Mouse (Mus musculus): ENCODE measurements around the gene Otud7a.

DNA sequence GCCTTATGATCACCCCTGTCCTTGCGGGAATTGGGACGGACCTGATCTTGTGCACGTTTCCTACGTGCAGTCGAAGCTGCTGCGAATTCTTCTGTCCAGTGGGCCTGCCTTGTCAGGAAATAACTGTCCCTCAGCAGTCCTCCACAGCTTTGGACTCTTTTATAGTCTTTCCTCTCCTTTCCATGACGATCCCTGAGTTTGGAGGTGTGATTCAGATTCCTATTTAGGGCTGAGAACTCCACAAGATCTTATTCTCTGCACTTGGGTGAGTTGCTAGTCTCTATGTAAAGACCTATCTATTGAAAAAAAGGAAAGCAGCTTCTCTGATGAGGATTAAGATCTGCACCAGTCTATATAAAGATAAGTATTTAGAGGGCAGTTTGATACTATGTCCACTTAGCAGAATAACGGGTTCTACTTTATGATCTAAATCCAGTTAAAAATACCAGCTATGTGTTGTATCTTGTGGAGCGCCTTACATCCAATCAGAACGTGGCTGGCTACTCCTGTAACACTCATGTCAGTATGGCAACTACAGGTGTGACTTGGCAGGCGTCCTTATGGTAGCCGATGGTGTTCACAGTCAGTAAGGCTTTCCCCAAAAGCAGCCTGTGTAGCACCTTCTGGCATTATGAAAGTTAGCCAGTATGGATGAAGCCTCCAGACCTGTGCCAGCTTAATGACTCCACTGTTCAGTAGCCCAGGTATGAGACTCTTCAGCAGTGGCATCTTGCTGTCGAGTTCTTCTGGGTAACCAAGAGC lies 274.8 kb downstream of the Otud7a start:
- TF ChIP-seq CTCF (IDR thresholded peaks at IDR 0.05; ENCODE audit: extremely low read depth, insufficient read depth, insufficient read length, insufficient replicate concordance): no peak
- no peak for TF ChIP-seq POLR2A (IDR thresholded peaks at IDR 0.05; ENCODE audit: low read depth, low read length)
